Mouse (Mus musculus) skeletal muscle tissue, adult 2 months (tissue): ENCODE results near the gene Stoml1.
"Not testable (repeated sequence)": the region's sequence is repeated elsewhere in the genome, so short reads cannot be mapped to it uniquely, and the experiment has no call there.

Source experiments
- DNase-seq: peaks from one replicate; pipeline ENCODE4 v3.0.0-alpha.2; 2012; ENCODE audit warnings: low read depth, low spot score

Gene Stoml1

GRCm38 (mm10) chr9:58241780-58242485 is 11.0 kb upstream of the Stoml1 start:
- DNase-seq: no peak

GRCm38 (mm10) chr9:58242696-58243095 is 10.3 kb upstream of the Stoml1 start:
- DNase-seq: no peak

GRCm38 (mm10) chr9:58243696-58244095 is 9.3 kb upstream of the Stoml1 start:
- DNase-seq: no peak

GRCm38 (mm10) chr9:58246083-58246591 is 6.8 kb upstream of the Stoml1 start:
- no peak for DNase-seq

GRCm38 (mm10) chr9:58247064-58247759 is 5.8 kb upstream of the Stoml1 start:
- peak; percentile 68 for DNase-seq

- DNase-seq: no peak
Measured at GRCm38 (mm10) chr9:58248746-58249413, 4.1 kb upstream of the Stoml1 start.

- peak; percentile 56 for DNase-seq
Measured at GRCm38 (mm10) chr9:58249592-58250192, 3.3 kb upstream of the Stoml1 start, which contains the start of gene Pml. Gene Pml (minus strand): TSS chr9:58249786.

GRCm38 (mm10) chr9:58250322-58250721 is 2.6 kb upstream of the Stoml1 start:
- no peak for DNase-seq

- DNase-seq: not testable (repeated sequence)
Measured at GRCm38 (mm10) chr9:58250730-58251129, 2.2 kb upstream of the Stoml1 start.

GRCm38 (mm10) chr9:58253805-58254122 is 800 bp downstream of the Stoml1 start:
- not testable (repeated sequence) for DNase-seq

- DNase-seq: no peak
Measured at GRCm38 (mm10) chr9:58255105-58255504, 2.1 kb downstream of the Stoml1 start.

- DNase-seq: no peak
Measured at GRCm38 (mm10) chr9:58255704-58256685, 3.0 kb downstream of the Stoml1 start.

- DNase-seq: no peak
Measured at GRCm38 (mm10) chr9:58262507-58262906, 9.5 kb downstream of the Stoml1 start.

- no peak for DNase-seq
Measured at GRCm38 (mm10) chr9:58265368-58265767, 12.4 kb downstream of the Stoml1 start.

GRCm38 (mm10) chr9:58266571-58267011 is 13.6 kb downstream of the Stoml1 start:
- no peak for DNase-seq

- DNase-seq: no peak
Measured at GRCm38 (mm10) chr9:58267046-58267445, 14.1 kb downstream of the Stoml1 start.

- DNase-seq: peak; percentile 47
Measured at GRCm38 (mm10) chr9:58268384-58269313, 15.7 kb downstream of the Stoml1 start.

- no peak for DNase-seq
Measured at GRCm38 (mm10) chr9:58270081-58270480, 17.1 kb downstream of the Stoml1 start.

- DNase-seq: no peak
Measured at GRCm38 (mm10) chr9:58271109-58271508, 18.1 kb downstream of the Stoml1 start.

- not testable (repeated sequence) for DNase-seq
Measured at GRCm38 (mm10) chr9:58271551-58271950, 18.6 kb downstream of the Stoml1 start.
